Mouse (Mus musculus) megakaryocyte, embryonic 14.5 days (primary cell): ENCODE results near the gene Rasgef1b. TPM values are rescaled to one million over a fixed set of nuclear protein-coding genes. Genes with fewer than 3 reads are reported as not detected.

ENCODE experiments used
- H3K27me3 ChIP-seq: replicated peaks from 2 replicates; pipeline ENCODE3; 2012; ENCODE audit warnings: inconsistent platforms
- H3K36me3 ChIP-seq: replicated peaks from 2 replicates; pipeline ENCODE3; 2012; ENCODE audit warnings: low read length, inconsistent platforms, mixed read lengths
- H3K4me1 ChIP-seq: 2 replicates; pipeline ENCODE4 v1.6.1; 2012; ENCODE audit warnings: inconsistent platforms
- H3K4me3 ChIP-seq: replicated peaks from 2 replicates; pipeline ENCODE3; 2012; ENCODE audit warnings: moderate library complexity, mild to moderate bottlenecking, inconsistent platforms
- H3K9me3 ChIP-seq: 2 replicates; pipeline ENCODE4 v1.6.1; 2012; ENCODE audit warnings: inconsistent platforms
- FLI1 ChIP-seq: IDR thresholded peaks from 2 replicates; pipeline ENCODE4 v1.6.1; 2012; ENCODE audit warnings: low read length, inconsistent platforms, mixed read lengths
- GATA1 ChIP-seq: IDR thresholded peaks from 3 replicates; pipeline ENCODE4 v1.6.1; 2012; ENCODE audit warnings: mixed read lengths, low read length, inconsistent platforms, borderline replicate concordance
- polyA plus RNA-seq: library from polyadenylated mRNA; stranded (reverse); fragments of >175 nt; gene quantifications from 2 replicates; pipeline ENCODE4 v1.2.3, GENCODE M21; 2012; ENCODE audit warnings: low replicate concordance; ENCODE audit not compliant: insufficient read depth

The Rasgef1b gene
- polyA plus RNA-seq, 1 experiment, result 2.9 TPM

DNA sequence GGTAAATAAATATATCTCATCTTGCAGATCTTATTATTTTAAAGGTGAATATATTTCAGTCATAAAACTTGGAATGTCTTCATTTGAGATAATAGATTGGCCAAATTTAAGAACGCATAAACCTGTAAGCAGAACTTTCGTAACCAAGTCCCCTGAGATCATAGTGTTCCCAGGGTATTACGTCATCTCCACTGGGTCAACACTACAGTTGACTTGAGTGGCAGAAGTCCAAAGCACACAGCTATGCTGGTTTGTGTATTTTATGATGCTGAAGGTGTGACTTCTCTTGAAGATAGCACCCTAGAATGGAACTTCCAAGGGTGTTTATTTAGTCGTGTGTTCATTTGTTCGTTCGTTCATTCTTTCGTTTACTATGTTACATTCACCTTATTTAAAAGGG is 444.5 kb downstream of the Rasgef1b start:
- Histone ChIP-seq H3K4me3 (no peak overlapping the region), H3K36me3 (no peaks in the 10 kb centered on the region), H3K4me1 (peaks cover 61% of the 10 kb centered on the region), H3K27me3 (no peaks in the 10 kb centered on the region), H3K9me3 (no peaks in the 10 kb centered on the region)
- no peak for TF ChIP-seq GATA1
- TF ChIP-seq FLI1, result no peak

DNA sequence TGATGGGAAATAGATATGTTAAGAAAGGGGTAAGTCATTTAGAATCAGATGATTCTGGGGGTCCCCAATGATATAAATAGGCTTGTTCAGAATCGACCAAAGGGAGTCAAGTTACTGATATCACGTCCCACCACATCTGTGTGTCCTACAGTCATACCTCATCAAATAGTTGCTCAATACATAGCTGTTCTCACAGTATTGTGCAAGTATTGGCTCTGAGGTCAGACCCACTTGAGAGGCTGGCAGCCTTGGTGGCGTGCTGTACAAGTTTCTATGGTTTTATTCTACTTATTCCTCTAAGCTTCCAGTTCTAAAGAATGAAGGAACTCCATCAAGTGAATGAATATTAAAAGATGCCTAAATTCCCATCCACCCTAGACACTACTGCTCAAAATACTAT is 445.2 kb downstream of the Rasgef1b start:
- H3K9me3 ChIP-seq, result no peaks in the 10 kb centered on the region
- TF ChIP-seq FLI1, result no peak
- no peak for TF ChIP-seq GATA1

DNA sequence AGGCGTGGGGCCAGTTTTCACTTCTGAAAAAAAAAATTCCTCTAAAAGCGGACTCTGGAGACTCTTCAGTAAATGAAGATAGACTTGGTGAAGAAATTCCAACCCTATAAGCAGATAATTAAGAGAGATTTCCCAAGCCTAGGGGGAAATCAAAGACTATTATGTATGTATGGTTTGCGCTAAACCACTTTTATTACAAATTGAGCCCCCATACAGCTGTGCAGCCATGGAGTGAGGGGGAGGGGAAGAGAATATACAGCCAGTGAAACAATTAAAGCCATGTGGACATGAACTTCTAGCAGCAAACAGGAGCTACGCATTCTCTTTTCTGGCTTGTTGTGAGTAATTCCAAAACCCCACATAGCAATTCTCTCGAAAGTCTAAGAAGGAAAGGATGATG is 448.3 kb downstream of the Rasgef1b start:
- H3K9me3 ChIP-seq, result no peaks in the 10 kb centered on the region
- no peak overlapping the region for H3K4me3 ChIP-seq
- TF ChIP-seq FLI1 (no peak), GATA1 (no peak)
- peaks cover 5% of the 10 kb centered on the region for H3K27me3 ChIP-seq
- H3K4me1 ChIP-seq, result peaks cover 50% of the 10 kb centered on the region
- no peaks in the 10 kb centered on the region for H3K36me3 ChIP-seq

More for the DNA sequence above, 445.2 kb downstream of the Rasgef1b start:
- H3K36me3 ChIP-seq, result no peaks in the 10 kb centered on the region
- H3K4me3 ChIP-seq, result no peak overlapping the region
- peaks cover 63% of the 10 kb centered on the region for H3K4me1 ChIP-seq
- no peaks in the 10 kb centered on the region for H3K27me3 ChIP-seq

DNA sequence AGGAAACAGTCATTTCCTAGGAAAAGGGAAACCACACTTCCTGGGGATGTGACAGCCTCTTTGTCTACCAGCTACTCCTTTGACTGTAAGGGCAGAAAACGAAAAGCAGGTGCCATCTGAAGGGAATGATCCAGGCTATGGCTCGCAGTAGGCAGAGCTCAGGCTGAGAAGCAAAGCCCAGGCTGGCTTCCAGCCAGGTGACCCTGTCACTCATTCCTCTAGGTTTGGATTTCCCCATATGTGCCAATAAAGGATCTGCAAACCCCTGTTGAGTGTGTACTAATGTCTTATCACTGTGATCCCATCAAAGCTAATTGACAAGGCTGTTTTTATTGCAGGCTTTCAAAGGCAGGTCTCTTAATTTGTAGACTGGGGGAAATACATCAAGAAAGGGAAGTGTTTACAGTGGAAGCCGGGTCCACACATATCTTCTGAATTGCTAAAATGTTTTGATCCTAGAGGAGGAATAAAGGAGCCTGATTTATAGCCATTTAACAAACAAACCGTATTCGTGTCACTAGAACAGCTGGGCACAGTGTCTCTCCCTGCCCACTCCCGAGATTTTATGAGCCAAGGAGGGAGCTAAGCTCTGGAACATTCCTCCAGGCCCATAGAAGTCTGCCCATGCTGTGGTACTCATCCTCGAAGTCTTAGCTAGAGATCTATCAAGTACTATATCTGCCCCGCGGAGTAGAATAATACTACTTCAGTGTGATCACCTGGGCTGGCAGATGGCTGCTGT is 449.7 kb downstream of the Rasgef1b start:
- H3K9me3 ChIP-seq, result no peaks in the 10 kb centered on the region
- peaks cover 50% of the 10 kb centered on the region for H3K4me1 ChIP-seq
- peaks cover 9% of the 10 kb centered on the region for H3K27me3 ChIP-seq
- no peak for TF ChIP-seq GATA1
- no peak overlapping the region for H3K4me3 ChIP-seq
- no peaks in the 10 kb centered on the region for H3K36me3 ChIP-seq

DNA sequence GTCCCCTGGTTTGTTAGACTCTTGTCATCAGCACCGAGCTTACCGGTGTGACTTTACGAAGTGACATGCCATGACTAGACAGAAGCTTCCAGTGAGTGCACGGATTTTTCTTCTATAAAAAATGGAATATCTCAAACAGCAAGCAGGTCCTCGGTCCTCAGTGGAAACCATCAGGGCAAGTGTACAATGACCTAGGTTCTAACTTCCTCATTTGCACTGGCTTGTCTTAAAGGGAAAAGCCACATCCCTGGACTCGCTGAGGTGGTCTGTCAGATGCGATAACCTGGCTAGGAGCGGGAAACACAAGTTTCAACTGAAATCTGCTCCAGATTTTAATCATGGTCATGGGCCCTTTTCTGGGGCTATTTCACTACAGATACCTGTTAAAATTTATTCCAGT is 450.5 kb downstream of the Rasgef1b start:
- Histone ChIP-seq H3K27me3 (peaks cover 9% of the 10 kb centered on the region), H3K9me3 (no peaks in the 10 kb centered on the region), H3K4me1 (peaks cover 56% of the 10 kb centered on the region), H3K36me3 (no peaks in the 10 kb centered on the region), H3K4me3 (no peak overlapping the region)
- TF ChIP-seq GATA1 (no peak), FLI1 (no peak)

DNA sequence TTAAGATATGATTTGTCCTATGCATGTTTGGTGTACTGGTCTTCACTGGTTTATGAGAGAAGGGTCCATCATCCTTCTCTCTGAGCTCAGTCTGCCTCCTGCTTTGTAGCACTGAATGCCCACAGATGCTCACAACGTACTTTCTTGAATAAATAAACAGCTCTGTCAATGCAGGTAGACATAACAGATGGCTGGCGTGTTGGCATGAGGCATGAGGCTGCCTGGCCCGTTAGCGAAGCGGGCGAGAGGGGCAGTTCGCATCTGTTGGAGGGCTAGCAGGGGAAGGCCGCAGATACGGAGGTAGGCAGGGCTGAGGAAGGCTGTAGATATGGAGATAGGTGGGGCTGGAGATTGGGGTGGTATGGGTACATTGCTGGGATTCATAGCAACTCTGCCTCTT is 451.3 kb downstream of the Rasgef1b start:
- Histone ChIP-seq H3K4me1 (peaks cover 60% of the 10 kb centered on the region), H3K27me3 (peaks cover 9% of the 10 kb centered on the region), H3K36me3 (no peaks in the 10 kb centered on the region), H3K9me3 (no peaks in the 10 kb centered on the region), H3K4me3 (no peak overlapping the region)
- TF ChIP-seq GATA1 (no peak), FLI1 (no peak)

DNA sequence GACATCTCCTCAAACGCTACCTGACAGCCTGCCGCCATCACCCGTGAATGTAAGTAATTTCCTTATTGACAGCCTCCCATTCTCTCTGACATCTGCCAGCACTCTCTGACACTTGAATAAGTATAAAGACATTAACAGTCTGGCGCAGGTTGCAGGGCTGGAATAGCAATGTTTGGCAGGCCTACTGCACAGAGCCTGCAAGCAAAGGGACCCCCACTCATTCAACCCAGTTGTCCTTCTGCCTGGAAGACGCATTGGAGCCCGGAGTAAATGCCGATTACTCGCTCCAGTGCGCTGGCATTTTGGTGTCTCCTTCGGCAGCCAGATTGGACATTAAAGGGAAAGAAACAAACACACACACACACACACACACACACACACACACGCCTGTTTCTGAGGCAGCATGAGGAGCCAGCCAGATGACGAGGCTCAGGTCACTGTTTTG is 454.7 kb downstream of the Rasgef1b start:
- Histone ChIP-seq H3K36me3 (no peaks in the 10 kb centered on the region), H3K4me3 (no peak overlapping the region), H3K9me3 (no peaks in the 10 kb centered on the region), H3K4me1 (peaks cover 41% of the 10 kb centered on the region), H3K27me3 (peaks cover 9% of the 10 kb centered on the region)
- TF ChIP-seq FLI1 (no peak), GATA1 (no peak)

DNA sequence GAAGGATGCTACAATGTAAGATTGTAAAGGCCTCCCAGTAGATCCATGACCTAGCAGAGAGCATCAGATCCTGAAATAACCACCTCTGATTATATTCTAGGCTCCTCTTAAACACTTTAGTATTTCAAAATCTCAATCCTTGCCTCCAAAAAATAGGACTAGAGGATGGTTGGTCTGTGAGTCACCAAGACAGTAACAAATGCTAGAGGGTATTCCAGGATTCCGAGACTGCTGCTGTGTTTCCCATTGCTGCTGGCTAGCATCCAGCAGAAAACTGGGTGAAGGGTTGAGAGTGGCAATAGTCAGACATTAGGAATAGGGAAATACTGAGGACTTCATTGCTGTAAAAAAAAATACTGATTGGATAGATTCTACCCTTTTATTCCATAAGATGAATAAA is 457.3 kb downstream of the Rasgef1b start:
- H3K36me3 ChIP-seq, result no peaks in the 10 kb centered on the region
- H3K27me3 ChIP-seq, result peaks cover 6% of the 10 kb centered on the region
- peaks cover 43% of the 10 kb centered on the region for H3K4me1 ChIP-seq
- no peak overlapping the region for H3K4me3 ChIP-seq
- no peak for TF ChIP-seq GATA1
- TF ChIP-seq FLI1, result no peak
- H3K9me3 ChIP-seq, result no peaks in the 10 kb centered on the region

DNA sequence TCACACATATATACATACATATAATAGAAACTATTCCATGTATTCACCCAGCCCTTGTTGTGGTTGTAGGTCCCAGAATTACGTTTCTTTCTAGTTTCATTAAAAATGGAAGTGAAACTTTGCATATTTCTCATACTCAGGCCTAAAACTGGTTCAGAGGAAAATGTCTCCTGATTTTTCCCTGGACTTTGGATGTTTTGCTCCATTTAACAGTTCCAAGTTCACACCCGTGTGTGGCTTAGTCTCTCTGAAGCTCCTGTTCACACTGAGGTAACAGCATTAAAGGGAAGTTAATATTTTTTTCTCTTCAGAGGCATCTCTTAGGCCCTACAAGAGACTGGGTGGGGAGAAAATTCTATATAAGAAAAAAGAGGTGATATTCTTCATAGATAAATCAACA is 459.7 kb downstream of the Rasgef1b start:
- TF ChIP-seq GATA1, result no peak
- no peak for TF ChIP-seq FLI1
- H3K4me3 ChIP-seq, result no peak overlapping the region
- no peaks in the 10 kb centered on the region for H3K27me3 ChIP-seq
- H3K4me1 ChIP-seq, result peaks cover 54% of the 10 kb centered on the region
- no peaks in the 10 kb centered on the region for H3K36me3 ChIP-seq
- no peaks in the 10 kb centered on the region for H3K9me3 ChIP-seq

DNA sequence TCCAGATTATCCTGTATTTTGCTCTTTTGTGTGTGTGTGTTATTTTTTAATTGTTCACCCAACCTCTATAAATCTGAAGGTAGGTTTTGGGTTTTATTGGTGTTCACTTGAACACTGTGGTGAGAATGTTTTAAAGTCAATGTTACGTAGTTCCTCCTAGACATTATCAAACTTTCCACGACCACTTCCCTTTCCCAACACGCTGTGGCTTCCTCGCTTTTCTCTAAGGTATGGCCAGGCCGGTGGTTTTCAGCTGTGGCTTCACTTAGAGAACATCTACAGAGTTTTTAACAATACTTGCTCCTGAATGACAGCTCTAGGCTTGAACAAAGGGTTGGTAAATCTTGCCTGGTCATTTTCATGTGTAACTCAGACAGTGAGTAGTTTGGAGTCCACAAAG is 461.5 kb downstream of the Rasgef1b start:
- no peaks in the 10 kb centered on the region for H3K27me3 ChIP-seq
- H3K9me3 ChIP-seq, result no peaks in the 10 kb centered on the region
- TF ChIP-seq GATA1 (no peak), FLI1 (no peak)
- H3K36me3 ChIP-seq, result no peaks in the 10 kb centered on the region
- peak overlapping the region; percentile 78 for H3K4me3 ChIP-seq
- peaks cover 40% of the 10 kb centered on the region for H3K4me1 ChIP-seq

DNA sequence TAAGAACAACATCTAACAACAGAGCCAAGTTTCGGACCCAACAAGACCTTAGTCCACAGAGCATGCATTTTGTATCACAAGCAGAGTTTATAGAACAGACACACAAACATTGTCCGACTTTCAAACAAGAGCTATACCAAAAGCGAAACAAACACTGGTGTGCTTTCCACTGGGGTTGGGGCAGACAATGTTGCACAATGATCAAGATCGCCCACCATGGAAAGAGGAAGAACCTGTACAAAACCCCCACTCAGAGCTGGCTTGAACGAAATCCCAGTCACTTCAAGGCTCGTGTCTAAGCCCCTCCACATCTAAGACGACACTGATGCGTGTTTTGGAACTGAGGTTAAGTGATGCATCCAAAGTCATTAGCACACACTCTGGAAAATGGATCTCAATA is 462.6 kb downstream of the Rasgef1b start:
- Histone ChIP-seq H3K4me1 (peaks cover 41% of the 10 kb centered on the region), H3K36me3 (no peaks in the 10 kb centered on the region), H3K27me3 (no peaks in the 10 kb centered on the region), H3K9me3 (no peaks in the 10 kb centered on the region), H3K4me3 (no peak overlapping the region)
- TF ChIP-seq FLI1 (no peak), GATA1 (no peak)
